Mouse (Mus musculus): Measurements from ENCODE around the gene Dffa. TPM values are rescaled to one million over a fixed set of nuclear protein-coding genes. Genes with fewer than 3 reads are reported as not detected.
"Not testable (repeated sequence)": the region's sequence is repeated elsewhere in the genome, so short reads cannot be mapped to it uniquely, and the experiment has no call there.

Dffa gene
- total RNA-seq, 2 experiments from 2014 or later, result 14.6 to 16.7 TPM

GRCm38 (mm10) chr4:149145151-149145550 lies 41.2 kb downstream of the Dffa start:
- ATAC-seq (ENCODE audit: poor library complexity, severe bottlenecking), result no peak

- ATAC-seq (ENCODE audit: poor library complexity, severe bottlenecking), result peak; percentile 41
Measured at GRCm38 (mm10) chr4:149147528-149147927, 43.6 kb downstream of the Dffa start.

GRCm38 (mm10) chr4:149148084-149148483 lies 44.1 kb downstream of the Dffa start:
- no peak for ATAC-seq (ENCODE audit: poor library complexity, severe bottlenecking)

GRCm38 (mm10) chr4:149149196-149149595 lies 45.2 kb downstream of the Dffa start:
- ATAC-seq (ENCODE audit: poor library complexity, severe bottlenecking), result no peak

- ATAC-seq (ENCODE audit: poor library complexity, severe bottlenecking), result no peak
Measured at GRCm38 (mm10) chr4:149149611-149150010, 45.7 kb downstream of the Dffa start.

- no peak for ATAC-seq (ENCODE audit: poor library complexity, severe bottlenecking)
Measured at GRCm38 (mm10) chr4:149150256-149150655, 46.3 kb downstream of the Dffa start.

- ATAC-seq (ENCODE audit: poor library complexity, severe bottlenecking), result no peak
Measured at GRCm38 (mm10) chr4:149150721-149151120, 46.8 kb downstream of the Dffa start.

GRCm38 (mm10) chr4:149154859-149155258 lies 50.9 kb downstream of the Dffa start:
- no peak for ATAC-seq (ENCODE audit: poor library complexity, severe bottlenecking)

GRCm38 (mm10) chr4:149155711-149156110 lies 51.8 kb downstream of the Dffa start:
- peak; percentile 93 for ATAC-seq (ENCODE audit: poor library complexity, severe bottlenecking)

GRCm38 (mm10) chr4:149157415-149157973 lies 53.5 kb downstream of the Dffa start:
- ATAC-seq (ENCODE audit: poor library complexity, severe bottlenecking), result no peak

- no peak for ATAC-seq (ENCODE audit: poor library complexity, severe bottlenecking)
Measured at GRCm38 (mm10) chr4:149159203-149159602, 55.3 kb downstream of the Dffa start.

GRCm38 (mm10) chr4:149159891-149160290 lies 55.9 kb downstream of the Dffa start:
- ATAC-seq (ENCODE audit: poor library complexity, severe bottlenecking), result peak; percentile 20

GRCm38 (mm10) chr4:149161166-149161565 lies 57.2 kb downstream of the Dffa start:
- peak; percentile 53 for ATAC-seq (ENCODE audit: poor library complexity, severe bottlenecking)

- ATAC-seq (ENCODE audit: poor library complexity, severe bottlenecking), result no peak
Measured at GRCm38 (mm10) chr4:149163196-149163595, 59.2 kb downstream of the Dffa start.

GRCm38 (mm10) chr4:149164150-149164549 lies 60.2 kb downstream of the Dffa start:
- ATAC-seq (ENCODE audit: poor library complexity, severe bottlenecking), result no peak

GRCm38 (mm10) chr4:149166215-149166946 lies 62.4 kb downstream of the Dffa start, which contains the start of gene Pgd:
Pgd (minus strand) TSS chr4:149166771.
- peak; percentile 86 for ATAC-seq (ENCODE audit: poor library complexity, severe bottlenecking)

- ATAC-seq (ENCODE audit: poor library complexity, severe bottlenecking), result peak; percentile 22
Measured at GRCm38 (mm10) chr4:149166957-149167611, 63.1 kb downstream of the Dffa start.

GRCm38 (mm10) chr4:149168016-149168415 lies 64.1 kb downstream of the Dffa start:
- no peak for ATAC-seq (ENCODE audit: poor library complexity, severe bottlenecking)

- ATAC-seq (ENCODE audit: poor library complexity, severe bottlenecking), result not testable (repeated sequence)
Measured at GRCm38 (mm10) chr4:149169926-149170325, 66.0 kb downstream of the Dffa start.
